Mouse (Mus musculus): ENCODE data around the gene Milr1.

- TF ChIP-seq CTCF (IDR thresholded peaks at IDR 0.05; ENCODE audit: low read depth, low read length) (no peak), EP300 (IDR thresholded peaks at IDR 0.05; ENCODE audit: insufficient read depth, low read depth, low read length) (no peak), POLR2A (IDR thresholded peaks at IDR 0.05; ENCODE audit: insufficient read depth, low read length) (no peak)
These were observed 34.0 kb downstream of the Milr1 start for GRCm38 (mm10) chr11:106785043-106785442.
